Mouse (Mus musculus) T-helper 2 cell (primary cell): ENCODE results near the gene Gpx8.

Source experiments
- in situ Hi-C: fragments of 300-600 bp; cut with MboI, MseI; formaldehyde crosslinking; loops from one replicate; pipeline ENCODE4 v1.15.1; 2025; ENCODE audit warnings: high pct_unique_total_duplicates

The Gpx8 gene

GRCm38 (mm10) chr13:113046211-113046883, at the start of gene Gpx8:
Gpx8 (minus strand) TSS chr13:113046410.
- in situ Hi-C loops, result loop anchor here (5.0 kb wide), 1 partner anchor 206 kb away; no protein-coding TSS in a partner anchor

- in situ Hi-C loops, result no loop called here
These were observed 48.4 kb upstream of the Gpx8 start for GRCm38 (mm10) chr13:113094618-113095017.

- in situ Hi-C loops, result no loop called here
These were observed 44.3 kb upstream of the Gpx8 start for GRCm38 (mm10) chr13:113090489-113090888.

- in situ Hi-C loops, result loop anchor here (10.0 kb wide), 1 partner anchor 157 kb away; no protein-coding TSS in a partner anchor
These were observed 41.2 kb upstream of the Gpx8 start for GRCm38 (mm10) chr13:113087226-113088017.

- in situ Hi-C loops, result loop anchor here (10.0 kb wide), 1 partner anchor 160 kb away; no protein-coding TSS in a partner anchor
These were observed 38.5 kb upstream of the Gpx8 start for GRCm38 (mm10) chr13:113084732-113085131.

- in situ Hi-C loops, result loop anchor here (10.0 kb wide), 1 partner anchor 163 kb away; no protein-coding TSS in a partner anchor
These were observed 35.9 kb upstream of the Gpx8 start for GRCm38 (mm10) chr13:113082101-113082500.

GRCm38 (mm10) chr13:113079021-113079420, 32.8 kb upstream of the Gpx8 start:
- in situ Hi-C loops, result loop anchor here (10.0 kb wide), 1 partner anchor 186 kb away; no protein-coding TSS in a partner anchor

- in situ Hi-C loops, result no loop called here
These were observed 18.3 kb upstream of the Gpx8 start for GRCm38 (mm10) chr13:113064542-113064941.

- in situ Hi-C loops, result no loop called here
These were observed 15.5 kb upstream of the Gpx8 start for GRCm38 (mm10) chr13:113061746-113062145.

GRCm38 (mm10) chr13:113055826-113056225, 9.6 kb upstream of the Gpx8 start:
- in situ Hi-C loops, result no loop called here

GRCm38 (mm10) chr13:113054230-113054629, 8.0 kb upstream of the Gpx8 start:
- in situ Hi-C loops, result no loop called here

GRCm38 (mm10) chr13:113047647-113048046, 1.4 kb upstream of the Gpx8 start:
- in situ Hi-C loops, result loop anchor here (5.0 kb wide), 1 partner anchor 205 kb away; no protein-coding TSS in a partner anchor

- in situ Hi-C loops, result loop anchor here (5.0 kb wide), 1 partner anchor 205 kb away; no protein-coding TSS in a partner anchor
These were observed 808 bp upstream of the Gpx8 start for GRCm38 (mm10) chr13:113047018-113047417.

GRCm38 (mm10) chr13:113045458-113046110, 626 bp downstream of the Gpx8 start:
- in situ Hi-C loops, result loop anchor here (5.0 kb wide), 1 partner anchor 207 kb away; no protein-coding TSS in a partner anchor

GRCm38 (mm10) chr13:113044876-113045275, 1.3 kb downstream of the Gpx8 start:
- in situ Hi-C loops, result loop anchor here (5.0 kb wide), 1 partner anchor 207 kb away; no protein-coding TSS in a partner anchor

- in situ Hi-C loops, result loop anchor here (5.0 to 10.0 kb wide), 2 partner anchors 44 to 371 kb away; partner anchors contain the start of genes Mcidas and Slc38a9
These were observed 10.4 kb downstream of the Gpx8 start for GRCm38 (mm10) chr13:113035852-113036251.

GRCm38 (mm10) chr13:113034950-113035421, 11.2 kb downstream of the Gpx8 start, which contains the start of gene Cdc20b:
Cdc20b (plus strand) TSS chr13:113035111.
- in situ Hi-C loops, result loop anchor here (5.0 to 10.0 kb wide), 3 partner anchors 43 to 370 kb away; partner anchors contain the start of genes Mcidas and Slc38a9

- in situ Hi-C loops, result loop anchor here (5.0 to 10.0 kb wide), 2 partner anchors 112 to 370 kb away; partner anchors contain the start of gene Slc38a9
These were observed 11.8 kb downstream of the Gpx8 start for GRCm38 (mm10) chr13:113034271-113034886.

- in situ Hi-C loops, result loop anchor here (5.0 to 10.0 kb wide), 2 partner anchors 111 to 368 kb away; partner anchors contain the start of gene Slc38a9
These were observed 13.4 kb downstream of the Gpx8 start for GRCm38 (mm10) chr13:113032831-113033230.

GRCm38 (mm10) chr13:113031792-113032571, 14.2 kb downstream of the Gpx8 start:
- in situ Hi-C loops, result loop anchor here (5.0 to 10.0 kb wide), 2 partner anchors 110 to 367 kb away; partner anchors contain the start of gene Slc38a9
